Mouse (Mus musculus) midbrain, embryonic 10.5 days (tissue): ENCODE measurements around the gene Lclat1. TPM values are rescaled to one million over a fixed set of nuclear protein-coding genes. Genes with fewer than 3 reads are reported as not detected.

Experiments used
- DNase-seq: peaks from one replicate; pipeline ENCODE4 v3.0.0-alpha.2; 2017; ENCODE audit warnings: low spot score
- H3K27ac ChIP-seq: fragments of 300-500 bp; sonication (generic); replicated peaks from 2 replicates; pipeline ENCODE4 v1.5.1; 2016; ENCODE audit warnings: mild to moderate bottlenecking
- H3K27me3 ChIP-seq: fragments of 300-500 bp; sonication (generic); 2 replicates; pipeline ENCODE4 v1.6.1; 2016; ENCODE audit warnings: low read depth, mild to moderate bottlenecking; ENCODE audit not compliant: poor library complexity, severe bottlenecking
- H3K36me3 ChIP-seq: fragments of 300-500 bp; sonication (generic); 2 replicates; pipeline ENCODE4 v1.6.1; 2016; ENCODE audit warnings: mild to moderate bottlenecking, moderate library complexity
- H3K4me1 ChIP-seq: fragments of 300-500 bp; sonication (generic); 2 replicates; pipeline ENCODE4 v1.6.1; 2016
- H3K4me3 ChIP-seq: fragments of 300-500 bp; sonication (generic); 2 replicates; pipeline ENCODE4 v1.5.1; 2016; ENCODE audit warnings: mild to moderate bottlenecking, moderate library complexity
- H3K9me3 ChIP-seq: fragments of 300-500 bp; sonication (generic); replicated peaks from 2 replicates; pipeline ENCODE4 v1.6.1; 2016; ENCODE audit warnings: mild to moderate bottlenecking
- whole genome bisulfite sequencing: fragments of 180-500 bp; shearing (Covaris S2); methylation state at CpG from one replicate; pipeline ENCODE4 v1.1.7; 2016; 5-methylcytosine and 5-hydroxymethylcytosine counted together
- polyA plus RNA-seq: library from polyadenylated mRNA; unstranded; fragments of >200 nt; fragmentation: Nextera tagmentation; extraction: Ambion mirVana; gene quantifications from 2 replicates; pipeline ENCODE4 v1.2.1, GENCODE M21; 2016

Gene Lclat1
- 9.0 and 9.2 TPM in 2 replicates for polyA plus RNA-seq

- Histone ChIP-seq H3K27me3 (no peaks in the 10 kb centered on the region), H3K36me3 (no peaks in the 10 kb centered on the region), H3K27ac (peak within 1 kb of the TSS; percentile 92), H3K9me3 (no peaks in the 10 kb centered on the region), H3K4me3 (peak within 1 kb of the TSS; percentile 95), H3K4me1 (peaks cover 20% of the 10 kb centered on the region)
- DNase-seq, result peak; percentile 93
- WGBS, result 8% methylated on average over 51 of the region's 51 CpGs
Measured at GRCm38 (mm10) chr17:73107158-73108157, at the start of gene Lclat1. Lclat1 (plus strand) TSS chr17:73107985.

GRCm38 (mm10) chr17:73058319-73058718, 49.5 kb upstream of the Lclat1 start:
- Histone ChIP-seq H3K36me3 (no peaks in the 10 kb centered on the region), H3K9me3 (no peaks in the 10 kb centered on the region), H3K27me3 (no peaks in the 10 kb centered on the region), H3K27ac (no peak overlapping the region), H3K4me3 (no peak overlapping the region), H3K4me1 (peaks cover 7% of the 10 kb centered on the region)
- no peak for DNase-seq
- WGBS, result 88% methylated on average over 5 of the region's 5 CpGs

- Histone ChIP-seq H3K36me3 (no peaks in the 10 kb centered on the region), H3K9me3 (no peaks in the 10 kb centered on the region), H3K4me3 (no peak overlapping the region), H3K27me3 (no peaks in the 10 kb centered on the region), H3K4me1 (peaks cover 4% of the 10 kb centered on the region; the same call in 1 of the 2 replicates), H3K27ac (no peak overlapping the region)
- WGBS, result 68% methylated on average over 3 of the region's 3 CpGs
- DNase-seq, result no peak
Measured at GRCm38 (mm10) chr17:73060224-73060896, 47.4 kb upstream of the Lclat1 start.

GRCm38 (mm10) chr17:73060897-73061252, 46.9 kb upstream of the Lclat1 start:
- Histone ChIP-seq H3K36me3 (no peaks in the 10 kb centered on the region), H3K27ac (no peak overlapping the region), H3K4me3 (no peak overlapping the region), H3K27me3 (no peaks in the 10 kb centered on the region), H3K4me1 (peaks cover under 1% of the 10 kb centered on the region; the same call in 1 of the 2 replicates), H3K9me3 (no peaks in the 10 kb centered on the region)
- no peak for DNase-seq
- 88% methylated on average over 8 of the region's 8 CpGs for WGBS

- no peaks in the 10 kb centered on the region for H3K27me3 ChIP-seq
- H3K4me3 ChIP-seq, result no peak overlapping the region
- H3K36me3 ChIP-seq, result no peaks in the 10 kb centered on the region
- H3K9me3 ChIP-seq, result no peaks in the 10 kb centered on the region
- DNase-seq, result no peak
- H3K4me1 ChIP-seq, result peaks cover 3% of the 10 kb centered on the region; the same call in 1 of the 2 replicates
- WGBS, result 93% methylated on average over 1 of the region's 1 CpGs
- H3K27ac ChIP-seq, result no peak overlapping the region
Measured at GRCm38 (mm10) chr17:73062701-73063100, 45.1 kb upstream of the Lclat1 start.

- Histone ChIP-seq H3K36me3 (no peaks in the 10 kb centered on the region), H3K4me3 (no peak overlapping the region), H3K9me3 (no peaks in the 10 kb centered on the region), H3K27me3 (no peaks in the 10 kb centered on the region), H3K4me1 (peaks cover 3% of the 10 kb centered on the region; the same call in 1 of the 2 replicates), H3K27ac (no peak overlapping the region)
- no peak for DNase-seq
- 87% methylated on average over 2 of the region's 2 CpGs for WGBS
Measured at GRCm38 (mm10) chr17:73063299-73063698, 44.5 kb upstream of the Lclat1 start.

GRCm38 (mm10) chr17:73063781-73064180, 44.0 kb upstream of the Lclat1 start:
- WGBS, result 89% methylated on average over 1 of the region's 1 CpGs
- no peaks in the 10 kb centered on the region for H3K9me3 ChIP-seq

GRCm38 (mm10) chr17:73066387-73067169, 41.2 kb upstream of the Lclat1 start:
- no peak overlapping the region for H3K4me3 ChIP-seq
- 84% methylated on average over 9 of the region's 9 CpGs for WGBS
- H3K27me3 ChIP-seq, result no peaks in the 10 kb centered on the region
- H3K27ac ChIP-seq, result no peak overlapping the region
- H3K36me3 ChIP-seq, result no peaks in the 10 kb centered on the region
- no peaks in the 10 kb centered on the region for H3K9me3 ChIP-seq
- H3K4me1 ChIP-seq, result peaks cover 3% of the 10 kb centered on the region; the same call in 1 of the 2 replicates
- no peak for DNase-seq

More at GRCm38 (mm10) chr17:73063781-73064180, 44.0 kb upstream of the Lclat1 start:
- Histone ChIP-seq H3K27me3 (no peaks in the 10 kb centered on the region), H3K4me3 (no peak overlapping the region), H3K36me3 (no peaks in the 10 kb centered on the region), H3K27ac (no peak overlapping the region), H3K4me1 (peaks cover 3% of the 10 kb centered on the region; the same call in 1 of the 2 replicates)
- DNase-seq, result no peak

- Histone ChIP-seq H3K4me1 (peaks cover 9% of the 10 kb centered on the region), H3K4me3 (no peak overlapping the region), H3K27ac (no peak overlapping the region), H3K27me3 (no peaks in the 10 kb centered on the region), H3K9me3 (no peaks in the 10 kb centered on the region), H3K36me3 (no peaks in the 10 kb centered on the region)
- 79% methylated on average over 11 of the region's 11 CpGs for WGBS
- no peak for DNase-seq
Measured at GRCm38 (mm10) chr17:73067423-73067822, 40.4 kb upstream of the Lclat1 start.

- H3K27ac ChIP-seq, result no peak overlapping the region
Measured at GRCm38 (mm10) chr17:73068321-73068992, 39.3 kb upstream of the Lclat1 start.

GRCm38 (mm10) chr17:73070466-73070865, 37.3 kb upstream of the Lclat1 start:
- WGBS, result 88% methylated on average over 2 of the region's 2 CpGs
- H3K27me3 ChIP-seq, result no peaks in the 10 kb centered on the region
- peaks cover 11% of the 10 kb centered on the region for H3K4me1 ChIP-seq
- H3K27ac ChIP-seq, result no peak overlapping the region
- no peaks in the 10 kb centered on the region for H3K9me3 ChIP-seq
- H3K36me3 ChIP-seq, result no peaks in the 10 kb centered on the region
- DNase-seq, result no peak
- no peak overlapping the region for H3K4me3 ChIP-seq

More at GRCm38 (mm10) chr17:73068321-73068992, 39.3 kb upstream of the Lclat1 start:
- H3K4me1 ChIP-seq, result peaks cover 11% of the 10 kb centered on the region
- no peaks in the 10 kb centered on the region for H3K27me3 ChIP-seq
- no peaks in the 10 kb centered on the region for H3K36me3 ChIP-seq
- H3K4me3 ChIP-seq, result no peak overlapping the region
- no peak for DNase-seq
- no peaks in the 10 kb centered on the region for H3K9me3 ChIP-seq
- 87% methylated on average over 10 of the region's 10 CpGs for WGBS
